Mouse (Mus musculus) thymus, adult 2 months (tissue): ENCODE data around the gene Spsb2.

Experiments used
- CTCF ChIP-seq: fragments of 200-500 bp; IDR thresholded peaks from 2 replicates; pipeline ENCODE4 v1.5.1; 2012; ENCODE audit warnings: mild to moderate bottlenecking, control low read depth, low read length, moderate library complexity, borderline replicate concordance; ENCODE audit not compliant: control insufficient read depth, poor library complexity, insufficient read depth; ENCODE audit errors: extremely low read depth
- POLR2A ChIP-seq: fragments of 200-500 bp; IDR thresholded peaks from 2 replicates; pipeline ENCODE4 v1.6.1; 2012; ENCODE audit warnings: mild to moderate bottlenecking, low read length, control low read depth, moderate library complexity; ENCODE audit not compliant: control insufficient read depth, poor library complexity, insufficient read depth; ENCODE audit errors: extremely low read depth

- TF ChIP-seq CTCF (no peak), POLR2A (no peak)
These were observed 27.9 kb downstream of the Spsb2 start for GRCm38 (mm10) chr6:124836411-124836810.
